Mouse (Mus musculus) layer of hippocampus, postnatal 36 days (tissue): ENCODE measurements around the gene Klf7. TPM values are rescaled to one million over a fixed set of nuclear protein-coding genes. Genes with fewer than 3 reads are reported as not detected.

Source experiments
- DNase-seq, 2 experiments: peaks; one replicate each; pipeline ENCODE4 v3.0.0; 2022
- total RNA-seq, 2 experiments: library from RNA; stranded (reverse); gene quantifications; 2 replicates each; pipeline ENCODE4 v1.2.3; 2021

Gene Klf7
- total RNA-seq, 2 experiments from 2014 or later, result 31.7 to 31.8 TPM

GRCm38 (mm10) chr1:64061488-64061887 is 60.6 kb downstream of the Klf7 start:
- DNase-seq, result no peak

GRCm38 (mm10) chr1:64060699-64061454 is 61.2 kb downstream of the Klf7 start:
- no peak for DNase-seq

- no peak for DNase-seq
Measured at GRCm38 (mm10) chr1:64060116-64060515, 62.0 kb downstream of the Klf7 start.

- no peak for DNase-seq
Measured at GRCm38 (mm10) chr1:64056541-64056940, 65.5 kb downstream of the Klf7 start.

- peak; percentile 55 to 69 for DNase-seq
Measured at GRCm38 (mm10) chr1:64055978-64056377, 66.1 kb downstream of the Klf7 start.

- no peak for DNase-seq
Measured at GRCm38 (mm10) chr1:64055210-64055609, 66.9 kb downstream of the Klf7 start.

- no peak for DNase-seq
Measured at GRCm38 (mm10) chr1:64052069-64052750, 69.9 kb downstream of the Klf7 start.

GRCm38 (mm10) chr1:64048567-64048966 is 73.5 kb downstream of the Klf7 start:
- no peak for DNase-seq

- DNase-seq, result no peak
Measured at GRCm38 (mm10) chr1:64046802-64047156, 75.3 kb downstream of the Klf7 start.

GRCm38 (mm10) chr1:64046087-64046801 is 75.8 kb downstream of the Klf7 start:
- no peak for DNase-seq

- no peak for DNase-seq
Measured at GRCm38 (mm10) chr1:64044577-64044976, 77.5 kb downstream of the Klf7 start.

GRCm38 (mm10) chr1:64040831-64041383 is 81.2 kb downstream of the Klf7 start:
- no peak for DNase-seq

- DNase-seq, result no peak
Measured at GRCm38 (mm10) chr1:64040061-64040686, 81.9 kb downstream of the Klf7 start.

- no peak for DNase-seq
Measured at GRCm38 (mm10) chr1:64038343-64038742, 83.7 kb downstream of the Klf7 start.

- DNase-seq, result no peak
Measured at GRCm38 (mm10) chr1:64037800-64038199, 84.3 kb downstream of the Klf7 start.

GRCm38 (mm10) chr1:64036881-64037452 is 85.1 kb downstream of the Klf7 start:
- no peak for DNase-seq

- no peak for DNase-seq
Measured at GRCm38 (mm10) chr1:64035804-64036203, 86.3 kb downstream of the Klf7 start.

- DNase-seq, result no peak
Measured at GRCm38 (mm10) chr1:64035087-64035791, 86.8 kb downstream of the Klf7 start.

- DNase-seq, result no peak
Measured at GRCm38 (mm10) chr1:64032502-64033231, 89.4 kb downstream of the Klf7 start.

GRCm38 (mm10) chr1:64021986-64022385 is 100.1 kb downstream of the Klf7 start:
- no peak for DNase-seq
